Mouse (Mus musculus) liver, embryonic 13.5 days (tissue): Measurements from ENCODE around the gene Ttyh1. TPM values are rescaled to one million over a fixed set of nuclear protein-coding genes. Genes with fewer than 3 reads are reported as not detected.

Source experiments
- ATAC-seq: fragments of 200-750 bp; cut with Nextera tagmentation; 2 replicates; pipeline ENCODE4 v1.8.0; 2017; ENCODE audit warnings: low read depth, mild to moderate bottlenecking, moderate number of reproducible peaks, moderate library complexity
- DNase-seq: peaks from one replicate; pipeline ENCODE4 v3.0.0; 2022
- H3K27ac ChIP-seq: fragments of 300-500 bp; sonication (generic); 2 replicates; pipeline ENCODE4 v1.5.1; 2015; ENCODE audit warnings: moderate library complexity, mild to moderate bottlenecking, inconsistent platforms
- H3K27me3 ChIP-seq: fragments of 300-500 bp; sonication (generic); 2 replicates; pipeline ENCODE4 v1.6.1; 2015; ENCODE audit warnings: mild to moderate bottlenecking, inconsistent platforms
- H3K36me3 ChIP-seq: fragments of 300-500 bp; sonication (generic); 2 replicates; pipeline ENCODE4 v1.6.1; 2015; ENCODE audit warnings: mild to moderate bottlenecking, inconsistent platforms
- H3K4me1 ChIP-seq: fragments of 300-500 bp; sonication (generic); replicated peaks from 2 replicates; pipeline ENCODE4 v1.6.1; 2015; ENCODE audit warnings: inconsistent platforms
- H3K4me2 ChIP-seq: fragments of 300-500 bp; sonication (generic); 2 replicates; pipeline ENCODE4 v1.6.1; 2015; ENCODE audit warnings: inconsistent platforms, mild to moderate bottlenecking, moderate library complexity
- H3K4me3 ChIP-seq: fragments of 300-500 bp; sonication (generic); replicated peaks from 2 replicates; pipeline ENCODE4 v1.5.1; 2015; ENCODE audit warnings: mild to moderate bottlenecking, inconsistent platforms
- H3K9ac ChIP-seq: fragments of 300-500 bp; sonication (generic); 2 replicates; pipeline ENCODE4 v1.6.1; 2015; ENCODE audit warnings: mild to moderate bottlenecking, inconsistent platforms
- H3K9me3 ChIP-seq: fragments of 300-500 bp; sonication (generic); replicated peaks from 2 replicates; pipeline ENCODE4 v1.6.1; 2016; ENCODE audit warnings: inconsistent platforms
- WGBS: fragments of 180-500 bp; shearing (Covaris S2); methylation state at CpG from one replicate; pipeline ENCODE4 v1.1.7; 2015; ENCODE audit not compliant: insufficient replicate concordance; 5-methylcytosine and 5-hydroxymethylcytosine counted together
- polyA plus RNA-seq: library from polyadenylated mRNA; unstranded; fragments of >200 nt; fragmentation: Nextera tagmentation; extraction: Ambion mirVana; gene quantifications from 2 replicates; pipeline ENCODE4 v1.2.1, GENCODE M21; 2015

Gene Ttyh1
- polyA plus RNA-seq, 1 experiment from 2014 or later = 0.52 TPM

GRCm38 (mm10) chr7:4124315-4124759 is 5.1 kb downstream of the Ttyh1 start:
- H3K27me3 ChIP-seq = peaks cover 30% of the 10 kb centered on the region
- H3K9ac ChIP-seq = no peak overlapping the region
- peaks cover 2% of the 10 kb centered on the region for H3K4me1 ChIP-seq
- H3K9me3 ChIP-seq = no peaks in the 10 kb centered on the region
- no peaks in the 10 kb centered on the region for H3K36me3 ChIP-seq
- no peak overlapping the region for H3K4me3 ChIP-seq
- H3K4me2 ChIP-seq = no peak overlapping the region
- ATAC-seq = peak; percentile 40; the same call in 1 of the 2 replicates
- 7% methylated on average over 10 of the region's 10 CpGs for WGBS
- H3K27ac ChIP-seq = no peak overlapping the region
- DNase-seq = no peak

GRCm38 (mm10) chr7:4124856-4125255 is 5.6 kb downstream of the Ttyh1 start:
- Histone ChIP-seq H3K4me3 (no peak overlapping the region), H3K9ac (no peak overlapping the region), H3K36me3 (no peaks in the 10 kb centered on the region), H3K9me3 (no peaks in the 10 kb centered on the region), H3K4me1 (no peaks in the 10 kb centered on the region), H3K27ac (no peak overlapping the region), H3K4me2 (no peak overlapping the region), H3K27me3 (peaks cover 25% of the 10 kb centered on the region)
- DNase-seq (no peak), ATAC-seq (no peak)
- WGBS = 32% methylated on average over 5 of the region's 5 CpGs

- Histone ChIP-seq H3K9ac (no peak overlapping the region), H3K4me2 (no peak overlapping the region), H3K27me3 (peaks cover 21% of the 10 kb centered on the region), H3K9me3 (no peaks in the 10 kb centered on the region), H3K27ac (no peak overlapping the region), H3K36me3 (no peaks in the 10 kb centered on the region), H3K4me1 (no peaks in the 10 kb centered on the region), H3K4me3 (no peak overlapping the region)
- WGBS = 20% methylated on average over 9 of the region's 9 CpGs
- no peak for ATAC-seq
- DNase-seq = no peak
Observed at GRCm38 (mm10) chr7:4125306-4125705, 6.1 kb downstream of the Ttyh1 start.

GRCm38 (mm10) chr7:4126992-4127785 is 8.0 kb downstream of the Ttyh1 start:
- Histone ChIP-seq H3K4me2 (no peak overlapping the region), H3K9me3 (no peaks in the 10 kb centered on the region), H3K36me3 (no peaks in the 10 kb centered on the region), H3K9ac (no peak overlapping the region), H3K27me3 (peaks cover 4% of the 10 kb centered on the region; the same call in 1 of the 2 replicates), H3K4me1 (peaks cover 5% of the 10 kb centered on the region; the same call in 1 of the 2 replicates), H3K27ac (no peak overlapping the region), H3K4me3 (no peak overlapping the region)
- 72% methylated on average over 11 of the region's 11 CpGs for WGBS
- no peak for ATAC-seq
- DNase-seq = no peak

GRCm38 (mm10) chr7:4127894-4128293 is 8.7 kb downstream of the Ttyh1 start:
- Histone ChIP-seq H3K9ac (no peak overlapping the region), H3K9me3 (no peaks in the 10 kb centered on the region), H3K36me3 (no peaks in the 10 kb centered on the region), H3K4me1 (peaks cover 5% of the 10 kb centered on the region; the same call in 1 of the 2 replicates), H3K4me3 (no peak overlapping the region), H3K27me3 (no peaks in the 10 kb centered on the region), H3K4me2 (no peak overlapping the region), H3K27ac (no peak overlapping the region)
- 66% methylated on average over 4 of the region's 4 CpGs for WGBS
- DNase-seq = no peak
- no peak for ATAC-seq

GRCm38 (mm10) chr7:4128860-4129259 is 9.7 kb downstream of the Ttyh1 start:
- H3K4me1 ChIP-seq = peaks cover 5% of the 10 kb centered on the region; the same call in 1 of the 2 replicates
- H3K27me3 ChIP-seq = no peaks in the 10 kb centered on the region
- H3K27ac ChIP-seq = no peak overlapping the region
- no peak overlapping the region for H3K4me3 ChIP-seq
- WGBS = 55% methylated on average over 6 of the region's 6 CpGs
- no peak overlapping the region for H3K4me2 ChIP-seq
- no peaks in the 10 kb centered on the region for H3K9me3 ChIP-seq
- H3K9ac ChIP-seq = no peak overlapping the region
- DNase-seq (no peak), ATAC-seq (no peak)
- H3K36me3 ChIP-seq = no peaks in the 10 kb centered on the region

GRCm38 (mm10) chr7:4130686-4131452 is 11.7 kb downstream of the Ttyh1 start:
- no peaks in the 10 kb centered on the region for H3K27me3 ChIP-seq
- peaks cover 17% of the 10 kb centered on the region for H3K4me1 ChIP-seq
- H3K9me3 ChIP-seq = no peaks in the 10 kb centered on the region
- H3K27ac ChIP-seq = no peak overlapping the region
- WGBS = 30% methylated on average over 13 of the region's 13 CpGs
- no peak overlapping the region for H3K4me2 ChIP-seq
- DNase-seq (peak; percentile 58), ATAC-seq (peak; percentile 70)
- H3K36me3 ChIP-seq = no peaks in the 10 kb centered on the region
- no peak overlapping the region for H3K9ac ChIP-seq
- H3K4me3 ChIP-seq = no peak overlapping the region

GRCm38 (mm10) chr7:4131964-4132363 is 12.8 kb downstream of the Ttyh1 start:
- DNase-seq (no peak), ATAC-seq (no peak)
- Histone ChIP-seq H3K27me3 (no peaks in the 10 kb centered on the region), H3K27ac (no peak overlapping the region), H3K4me3 (no peak overlapping the region), H3K4me1 (peaks cover 18% of the 10 kb centered on the region), H3K9ac (no peak overlapping the region), H3K4me2 (no peak overlapping the region), H3K9me3 (no peaks in the 10 kb centered on the region), H3K36me3 (no peaks in the 10 kb centered on the region)
- WGBS = 74% methylated on average over 8 of the region's 8 CpGs

GRCm38 (mm10) chr7:4132581-4132980 is 13.4 kb downstream of the Ttyh1 start:
- Histone ChIP-seq H3K27ac (no peak overlapping the region), H3K4me1 (peaks cover 19% of the 10 kb centered on the region), H3K9me3 (no peaks in the 10 kb centered on the region), H3K36me3 (no peaks in the 10 kb centered on the region), H3K9ac (no peak overlapping the region), H3K4me3 (no peak overlapping the region), H3K27me3 (no peaks in the 10 kb centered on the region), H3K4me2 (no peak overlapping the region)
- 74% methylated on average over 3 of the region's 3 CpGs for WGBS
- ATAC-seq (no peak), DNase-seq (no peak)

- H3K27me3 ChIP-seq = no peaks in the 10 kb centered on the region
- H3K4me3 ChIP-seq = no peak overlapping the region
- 76% methylated on average over 5 of the region's 7 CpGs for WGBS
- H3K9me3 ChIP-seq = no peaks in the 10 kb centered on the region
- peaks cover 23% of the 10 kb centered on the region for H3K4me1 ChIP-seq
- no peak overlapping the region for H3K9ac ChIP-seq
- no peak for DNase-seq
- no peak for ATAC-seq
- no peak overlapping the region for H3K27ac ChIP-seq
- peaks cover 2% of the 10 kb centered on the region; the same call in 1 of the 2 replicates for H3K36me3 ChIP-seq
- H3K4me2 ChIP-seq = no peak overlapping the region
Observed at GRCm38 (mm10) chr7:4132998-4133397, 13.8 kb downstream of the Ttyh1 start.

GRCm38 (mm10) chr7:4134911-4135310 is 15.7 kb downstream of the Ttyh1 start:
- H3K4me2 ChIP-seq = no peak overlapping the region
- H3K27me3 ChIP-seq = no peaks in the 10 kb centered on the region
- ATAC-seq = no peak
- H3K4me1 ChIP-seq = peaks cover 32% of the 10 kb centered on the region
- 73% methylated on average over 5 of the region's 5 CpGs for WGBS
- 0 out of 2 replicates have a peak overlapping the region, but pooled peaks have one; percentile 97 for H3K4me3 ChIP-seq
- no peak overlapping the region for H3K9ac ChIP-seq
- H3K9me3 ChIP-seq = no peaks in the 10 kb centered on the region
- DNase-seq = no peak
- H3K36me3 ChIP-seq = peaks cover 21% of the 10 kb centered on the region
- no peak overlapping the region for H3K27ac ChIP-seq
